Mouse (Mus musculus): ENCODE measurements around the gene Tmed10.

GRCm38 (mm10) chr12:85303256-85303655 is 71.4 kb downstream of the Tmed10 start:
- TF ChIP-seq POLR2A (IDR thresholded peaks at IDR 0.05; ENCODE audit: borderline replicate concordance, insufficient read depth, low read length) (no peak), CTCF (IDR thresholded peaks at IDR 0.05; ENCODE audit: borderline replicate concordance, insufficient read depth, low read depth, low read length) (no peak)
